Mouse (Mus musculus): ENCODE measurements around the gene Crim1. TPM values are rescaled to one million over a fixed set of nuclear protein-coding genes. Genes with fewer than 3 reads are reported as not detected.
A peak's percentile ranks its signal among the peaks of the same experiment; 100 is the strongest.

Crim1 gene
- polyA plus RNA-seq, 1 experiment from 2014 or later, result 4.3 TPM

- DNase-seq (ENCODE audit: low spot score), result no peak
- no peaks in the 10 kb centered on the region for H3K27me3 ChIP-seq (ENCODE audit: insufficient read depth, poor library complexity, severe bottlenecking)
- H3K36me3 ChIP-seq, result peaks cover 7% of the 10 kb centered on the region; the same call in 1 of the 2 replicates
- peaks cover 12% of the 10 kb centered on the region for H3K4me1 ChIP-seq (replicated peaks)
- no peaks in the 10 kb centered on the region for H3K9me3 ChIP-seq
- H3K27ac ChIP-seq, result no peak overlapping the region
- WGBS, result 73% methylated on average over 3 of the region's 3 CpGs
- H3K4me3 ChIP-seq, result no peak overlapping the region
Measured at GRCm38 (mm10) chr17:78328287-78328686, 128.2 kb downstream of the Crim1 start.

DNA sequence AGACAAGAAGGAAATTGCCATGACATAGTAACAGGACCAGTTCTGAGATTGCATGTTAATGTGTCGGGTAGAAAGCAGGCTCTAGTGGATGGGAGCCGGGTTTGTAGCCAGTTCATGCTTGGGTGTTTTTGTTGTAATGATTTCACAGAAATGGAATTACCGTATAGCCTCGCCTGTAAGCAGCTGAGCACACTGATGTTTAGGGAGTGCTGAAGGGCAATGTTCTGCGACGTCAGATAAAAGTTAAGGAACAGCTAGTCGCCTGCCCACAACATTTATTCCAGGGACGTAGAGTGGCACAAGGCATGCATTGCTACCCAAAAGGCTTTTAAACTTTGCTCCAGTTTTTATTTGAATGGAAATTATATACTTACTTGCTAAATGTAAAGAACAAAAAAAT, 131.4 kb downstream of the Crim1 start:
- Histone ChIP-seq H3K27me3 (ENCODE audit: insufficient read depth, poor library complexity, severe bottlenecking) (no peaks in the 10 kb centered on the region), H3K9me3 (no peaks in the 10 kb centered on the region), H3K27ac (no peak overlapping the region), H3K4me1 (replicated peaks) (peaks cover 2% of the 10 kb centered on the region), H3K4me3 (no peak overlapping the region), H3K36me3 (peaks cover 15% of the 10 kb centered on the region)
- 91% methylated on average over 8 of the region's 8 CpGs for whole genome bisulfite sequencing
- no peak for DNase-seq (ENCODE audit: low spot score)

GRCm38 (mm10) chr17:78333275-78333674, 133.2 kb downstream of the Crim1 start:
- 92% methylated on average over 10 of the region's 10 CpGs for WGBS
- H3K27ac ChIP-seq, result no peak overlapping the region
- H3K4me3 ChIP-seq, result no peak overlapping the region
- peaks cover 25% of the 10 kb centered on the region for H3K36me3 ChIP-seq
- no peaks in the 10 kb centered on the region for H3K4me1 ChIP-seq (replicated peaks)
- DNase-seq (ENCODE audit: low spot score), result no peak
- no peaks in the 10 kb centered on the region for H3K27me3 ChIP-seq (ENCODE audit: insufficient read depth, poor library complexity, severe bottlenecking)
- no peaks in the 10 kb centered on the region for H3K9me3 ChIP-seq

- H3K36me3 ChIP-seq, result peaks cover 30% of the 10 kb centered on the region
- no peak overlapping the region for H3K27ac ChIP-seq
- no peak for DNase-seq (ENCODE audit: low spot score)
- H3K4me1 ChIP-seq (replicated peaks), result no peaks in the 10 kb centered on the region
- no peak overlapping the region for H3K4me3 ChIP-seq
- no peaks in the 10 kb centered on the region for H3K9me3 ChIP-seq
- 88% methylated on average over 8 of the region's 8 CpGs for WGBS
- no peaks in the 10 kb centered on the region for H3K27me3 ChIP-seq (ENCODE audit: insufficient read depth, poor library complexity, severe bottlenecking)
Measured at GRCm38 (mm10) chr17:78335250-78335649, 135.2 kb downstream of the Crim1 start.

DNA sequence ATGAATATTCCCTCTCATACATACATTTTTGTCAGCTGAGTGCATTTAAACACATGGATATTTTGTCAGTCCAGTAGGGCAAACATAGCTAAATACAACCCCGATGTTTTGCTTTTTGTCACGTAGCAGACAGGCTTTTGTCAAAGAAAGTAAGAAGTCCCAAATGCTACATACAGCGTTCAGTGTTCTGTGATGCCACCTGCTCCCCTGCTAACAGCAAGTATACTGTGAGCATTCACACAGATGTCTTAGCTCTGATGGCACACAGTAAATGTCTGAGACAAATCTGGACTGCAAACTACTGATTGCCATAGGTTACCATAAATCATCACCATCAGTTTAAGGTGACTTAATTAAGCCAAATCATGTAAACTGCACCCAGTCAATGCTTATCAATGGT, 143.6 kb downstream of the Crim1 start:
- 0 out of 2 replicates have a peak, but pooled peaks cover 5% of the 10 kb centered on the region for H3K4me1 ChIP-seq (replicated peaks)
- H3K4me3 ChIP-seq, result no peak overlapping the region
- no peak for DNase-seq (ENCODE audit: low spot score)
- 91% methylated on average over 3 of the region's 3 CpGs for WGBS
- H3K27ac ChIP-seq, result no peak overlapping the region
- peaks cover 24% of the 10 kb centered on the region for H3K36me3 ChIP-seq
- H3K27me3 ChIP-seq (ENCODE audit: insufficient read depth, poor library complexity, severe bottlenecking), result no peaks in the 10 kb centered on the region
- H3K9me3 ChIP-seq, result no peaks in the 10 kb centered on the region

DNA sequence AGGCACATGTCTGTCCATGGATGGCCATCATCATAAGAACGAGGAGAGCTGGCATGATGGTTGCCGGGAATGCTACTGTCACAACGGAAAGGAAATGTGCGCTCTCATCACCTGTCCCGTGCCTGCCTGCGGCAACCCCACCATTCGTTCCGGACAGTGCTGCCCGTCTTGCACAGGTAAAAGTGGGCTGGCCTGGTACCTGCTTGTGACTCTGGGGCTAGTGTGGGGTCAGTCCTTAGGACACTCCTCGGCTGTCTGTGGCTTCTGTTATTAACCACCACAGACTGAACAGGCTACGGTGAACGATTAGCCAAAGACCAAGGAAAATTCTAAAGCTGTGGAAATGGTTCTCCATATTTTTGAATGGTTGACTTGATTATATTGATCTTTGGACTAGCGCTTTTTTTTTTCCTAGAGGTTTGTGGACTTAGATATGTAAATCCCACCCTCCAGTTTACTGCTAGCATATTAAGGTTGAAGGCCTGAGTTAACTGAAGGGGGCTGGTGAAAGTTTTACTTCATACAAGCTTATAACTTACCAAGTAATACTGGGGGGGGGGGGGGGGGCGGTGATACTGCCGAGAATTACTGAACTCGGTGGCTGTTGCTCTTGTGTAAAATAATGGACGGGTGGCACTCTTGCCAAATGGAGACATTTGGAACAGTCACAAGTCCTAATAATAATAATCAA, 147.2 kb downstream of the Crim1 start:
- no peak overlapping the region for H3K27ac ChIP-seq
- no peak overlapping the region for H3K4me3 ChIP-seq
- H3K4me1 ChIP-seq (replicated peaks), result peaks cover 17% of the 10 kb centered on the region; the same call in 1 of the 2 replicates
- 94% methylated on average over 17 of the region's 17 CpGs for WGBS
- DNase-seq (ENCODE audit: low spot score), result no peak
- H3K27me3 ChIP-seq (ENCODE audit: insufficient read depth, poor library complexity, severe bottlenecking), result no peaks in the 10 kb centered on the region
- H3K36me3 ChIP-seq, result peaks cover 29% of the 10 kb centered on the region
- H3K9me3 ChIP-seq, result no peaks in the 10 kb centered on the region

DNA sequence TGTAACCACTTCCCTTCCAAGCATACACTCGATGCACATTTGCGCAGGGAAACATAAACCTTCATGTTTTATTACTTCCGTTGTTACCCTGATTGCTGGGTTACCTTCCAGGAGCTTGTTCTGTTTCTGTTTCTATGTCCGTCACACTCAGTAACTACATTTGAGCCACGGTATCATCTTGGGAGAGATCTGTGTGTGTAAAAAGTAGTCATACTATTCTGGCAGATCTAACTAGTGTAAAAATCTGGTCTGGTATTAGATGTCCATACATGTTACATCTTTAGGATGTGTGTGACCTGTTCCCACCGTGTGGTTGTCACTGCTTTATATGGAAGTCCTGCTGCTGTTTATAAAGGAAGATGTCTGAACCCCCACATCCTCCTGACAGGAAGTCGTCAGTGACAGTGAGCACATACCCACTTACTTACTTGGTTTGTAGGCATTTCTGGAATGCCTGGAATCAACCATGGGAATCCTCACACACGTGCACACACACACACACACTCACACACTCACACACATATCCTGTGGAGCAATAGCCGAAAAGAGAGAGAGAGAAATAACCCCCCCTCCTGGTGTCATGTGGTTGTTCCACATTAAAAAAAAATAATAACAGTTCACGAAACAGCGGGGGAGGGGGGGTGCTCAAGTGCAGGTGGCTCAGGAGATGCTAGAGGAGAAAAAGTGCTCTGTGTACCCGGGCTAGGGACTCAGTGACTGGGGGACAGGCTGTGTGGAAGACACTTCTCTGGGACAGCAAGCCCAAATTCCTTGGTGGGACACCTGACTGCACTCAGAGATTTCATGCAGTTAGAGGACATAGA, 151.8 kb downstream of the Crim1 start:
- H3K27me3 ChIP-seq (ENCODE audit: insufficient read depth, poor library complexity, severe bottlenecking), result no peaks in the 10 kb centered on the region
- no peaks in the 10 kb centered on the region for H3K9me3 ChIP-seq
- H3K4me3 ChIP-seq, result no peak overlapping the region
- DNase-seq (ENCODE audit: low spot score), result no peak
- 82% methylated on average over 12 of the region's 12 CpGs for WGBS
- H3K27ac ChIP-seq, result no peak overlapping the region
- peaks cover 56% of the 10 kb centered on the region for H3K36me3 ChIP-seq
- H3K4me1 ChIP-seq (replicated peaks), result peaks cover 21% of the 10 kb centered on the region

GRCm38 (mm10) chr17:78352500-78352855, 152.4 kb downstream of the Crim1 start:
- Histone ChIP-seq H3K4me1 (replicated peaks) (peaks cover 21% of the 10 kb centered on the region), H3K4me3 (no peak overlapping the region), H3K36me3 (peaks cover 56% of the 10 kb centered on the region), H3K27ac (no peak overlapping the region), H3K9me3 (no peaks in the 10 kb centered on the region), H3K27me3 (ENCODE audit: insufficient read depth, poor library complexity, severe bottlenecking) (no peaks in the 10 kb centered on the region)
- DNase-seq (ENCODE audit: low spot score), result no peak
- WGBS, result 84% methylated on average over 3 of the region's 3 CpGs

DNA sequence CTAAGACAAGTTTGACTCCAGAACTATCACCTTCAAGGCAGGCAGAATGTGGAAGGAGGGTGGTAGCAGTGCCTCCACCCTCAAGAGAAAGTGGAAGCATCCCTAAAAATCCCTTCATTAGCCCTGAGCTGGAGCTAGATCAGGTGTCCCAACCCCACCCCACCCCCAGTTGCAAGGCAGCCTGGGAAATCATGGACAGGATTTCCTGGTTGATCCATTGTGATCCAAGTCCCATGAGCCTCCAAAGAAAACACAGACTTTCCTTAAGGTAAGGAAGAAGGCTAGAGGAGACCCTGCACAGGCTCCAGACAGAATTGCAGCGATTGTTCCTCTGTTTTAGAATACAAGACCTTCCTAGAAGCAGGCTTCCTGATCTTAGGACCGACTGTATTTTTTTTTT, 154.4 kb downstream of the Crim1 start:
- Histone ChIP-seq H3K27me3 (ENCODE audit: insufficient read depth, poor library complexity, severe bottlenecking) (no peaks in the 10 kb centered on the region), H3K27ac (0 out of 2 replicates have a peak overlapping the region, but pooled peaks have one; percentile 23), H3K4me1 (replicated peaks) (peaks cover 21% of the 10 kb centered on the region), H3K4me3 (no peak overlapping the region), H3K36me3 (peaks cover 40% of the 10 kb centered on the region), H3K9me3 (no peaks in the 10 kb centered on the region)
- DNase-seq (ENCODE audit: low spot score), result no peak
- 93% methylated on average over 2 of the region's 2 CpGs for WGBS

DNA sequence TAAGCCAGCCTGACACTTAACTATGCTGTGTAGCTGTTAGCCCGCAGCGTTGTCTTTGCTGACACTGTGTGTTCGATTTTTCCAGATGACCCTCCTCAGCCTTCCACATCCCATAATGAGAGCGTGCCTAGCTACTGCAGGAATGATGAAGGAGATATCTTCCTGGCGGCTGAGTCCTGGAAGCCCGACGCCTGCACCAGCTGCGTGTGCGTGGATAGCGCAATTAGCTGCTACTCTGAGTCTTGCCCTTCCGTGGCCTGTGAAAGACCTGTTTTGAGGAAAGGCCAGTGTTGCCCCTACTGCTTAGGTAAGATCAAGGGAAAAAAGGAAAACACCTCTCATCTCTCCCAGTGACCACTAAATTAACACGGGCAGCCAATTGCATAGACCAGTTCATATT, 154.8 kb downstream of the Crim1 start:
- Histone ChIP-seq H3K4me3 (no peak overlapping the region), H3K36me3 (peaks cover 39% of the 10 kb centered on the region), H3K9me3 (no peaks in the 10 kb centered on the region), H3K4me1 (replicated peaks) (peaks cover 21% of the 10 kb centered on the region), H3K27ac (no peak overlapping the region), H3K27me3 (ENCODE audit: insufficient read depth, poor library complexity, severe bottlenecking) (no peaks in the 10 kb centered on the region)
- DNase-seq (ENCODE audit: low spot score), result no peak
- 90% methylated on average over 12 of the region's 12 CpGs for WGBS

DNA sequence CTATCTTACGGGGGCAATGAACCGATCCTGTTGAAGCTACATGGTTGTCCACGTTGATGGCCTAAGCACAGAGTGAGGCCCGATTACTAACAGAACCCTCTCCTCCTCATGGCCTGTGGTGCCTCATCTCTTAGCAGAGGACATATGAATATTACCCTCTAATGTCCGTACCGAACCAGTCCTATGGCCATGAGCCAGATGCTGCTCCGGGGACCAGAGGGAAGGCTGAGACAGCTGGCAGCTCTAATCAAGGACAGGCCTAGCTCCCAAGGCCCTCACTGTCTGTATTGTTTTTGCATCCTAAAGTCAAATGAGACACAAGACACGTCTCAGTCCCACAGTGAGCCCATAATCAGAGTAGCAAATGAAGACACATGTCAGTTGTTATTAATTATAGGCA, 155.6 kb downstream of the Crim1 start:
- Histone ChIP-seq H3K9me3 (no peaks in the 10 kb centered on the region), H3K27me3 (ENCODE audit: insufficient read depth, poor library complexity, severe bottlenecking) (no peaks in the 10 kb centered on the region), H3K4me1 (replicated peaks) (peaks cover 22% of the 10 kb centered on the region), H3K27ac (no peak overlapping the region), H3K4me3 (no peak overlapping the region), H3K36me3 (peaks cover 35% of the 10 kb centered on the region)
- WGBS, result 86% methylated on average over 8 of the region's 8 CpGs
- DNase-seq (ENCODE audit: low spot score), result no peak

DNA sequence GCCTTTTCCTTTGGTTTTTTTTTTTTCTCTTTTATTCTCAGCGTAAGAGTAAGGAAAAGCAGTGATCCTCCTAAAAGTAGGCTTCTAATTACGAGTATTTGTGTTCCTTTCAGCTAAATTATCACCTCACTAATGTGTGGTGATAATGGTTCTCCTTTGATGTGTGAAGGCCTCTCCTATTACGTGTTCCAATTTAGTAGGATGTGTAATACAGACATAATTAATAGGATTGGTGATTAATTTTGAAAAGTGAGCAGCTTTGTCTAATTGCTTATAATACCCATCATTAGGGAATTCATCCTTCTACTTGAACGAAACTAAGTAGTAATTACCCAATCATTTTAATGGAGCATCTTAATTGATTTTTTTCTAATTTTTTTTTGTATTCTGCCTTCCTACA, 157.7 kb downstream of the Crim1 start:
- H3K4me1 ChIP-seq (replicated peaks), result peaks cover 16% of the 10 kb centered on the region
- no peaks in the 10 kb centered on the region for H3K27me3 ChIP-seq (ENCODE audit: insufficient read depth, poor library complexity, severe bottlenecking)
- no peaks in the 10 kb centered on the region for H3K9me3 ChIP-seq
- no peak for DNase-seq (ENCODE audit: low spot score)
- peaks cover 32% of the 10 kb centered on the region for H3K36me3 ChIP-seq
- 90% methylated on average over 4 of the region's 4 CpGs for WGBS
- H3K27ac ChIP-seq, result no peak overlapping the region
- no peak overlapping the region for H3K4me3 ChIP-seq

GRCm38 (mm10) chr17:78358251-78358726, 158.2 kb downstream of the Crim1 start:
- peaks cover 28% of the 10 kb centered on the region for H3K36me3 ChIP-seq
- peaks cover 16% of the 10 kb centered on the region for H3K4me1 ChIP-seq (replicated peaks)
- no peak overlapping the region for H3K27ac ChIP-seq
- no peaks in the 10 kb centered on the region for H3K27me3 ChIP-seq (ENCODE audit: insufficient read depth, poor library complexity, severe bottlenecking)
- WGBS, result 74% methylated on average over 7 of the region's 7 CpGs
- no peak overlapping the region for H3K4me3 ChIP-seq
- DNase-seq (ENCODE audit: low spot score), result no peak
- no peaks in the 10 kb centered on the region for H3K9me3 ChIP-seq

Data from hindbrain, embryonic 10.5 days (tissue).